Mouse (Mus musculus) CD4-positive, CD25-positive, alpha-beta regulatory T cell (primary cell): ENCODE data around the gene Klf5. TPM values are rescaled to one million over a fixed set of nuclear protein-coding genes. Genes with fewer than 3 reads are reported as not detected.

Experiments used
- polyA plus RNA-seq: library from polyadenylated mRNA; unstranded; fragments of 100-300 nt; shearing (Covaris generic); gene quantifications from one replicate; pipeline ENCODE4 v1.2.1, GENCODE M21; 2017

Gene Klf5
- 0.07 TPM for polyA plus RNA-seq

DNA sequence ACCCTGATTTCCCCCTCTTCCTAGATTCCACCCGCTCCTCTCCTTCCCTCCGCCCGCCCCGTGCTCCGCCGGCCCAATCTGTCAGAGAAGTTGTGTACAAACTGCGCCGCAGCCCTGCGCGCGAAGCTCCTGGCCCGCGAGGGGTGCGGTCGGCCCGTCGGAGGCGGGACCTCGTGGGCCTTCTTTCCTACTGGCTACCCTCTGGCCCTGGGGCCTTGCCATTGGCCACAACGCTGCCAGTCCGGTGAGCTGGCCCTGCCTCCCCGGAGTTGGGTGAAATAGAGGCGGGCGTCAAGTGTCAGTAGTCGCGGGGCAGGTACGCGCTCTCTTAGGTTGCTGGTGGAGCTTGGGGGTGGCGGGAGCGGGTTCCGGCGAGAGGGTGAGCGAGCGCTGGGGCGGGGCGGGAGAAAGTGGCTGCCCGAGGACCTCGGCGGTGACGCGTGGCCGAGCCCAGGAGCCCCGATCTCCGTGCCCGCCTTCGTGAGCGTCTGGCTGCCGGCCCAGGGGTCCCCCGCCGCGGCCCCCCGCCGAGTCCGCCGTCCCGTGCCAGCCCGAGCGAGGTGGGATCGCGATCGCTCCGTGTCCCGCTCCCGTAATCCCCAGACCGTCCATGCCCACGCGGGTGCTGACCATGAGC, at the start of gene Klf5:
Gene Klf5, plus strand, starts transcription at position 307 of the 637 bp plus-strand sequence.

Other genes with a start within 250 kb of the Klf5 start
- 20.1 TPM for gene Pibf1, start 199.3 kb upstream of the Klf5 start, polyA plus RNA-seq
- gene Dis3, start 198.9 kb upstream of the Klf5 start, polyA plus RNA-seq = 37.4 TPM